Mouse (Mus musculus) heart, postnatal 10 days (tissue): ENCODE measurements around the gene Iqsec1. TPM values are rescaled to one million over a fixed set of nuclear protein-coding genes. Genes with fewer than 3 reads are reported as not detected.
"Not testable (repeated sequence)": the region's sequence is repeated elsewhere in the genome, so short reads cannot be mapped to it uniquely, and the experiment has no call there.

Source experiments
- DNase-seq, 2 experiments: peaks; one replicate each; pipeline ENCODE4 v3.0.0; 2021
- intact Hi-C: fragments of 180-260 bp; cut with DNase I; formaldehyde crosslinking; loops from one replicate; pipeline ENCODE4 v1.15.1; 2025
- total RNA-seq, 2 experiments: library from RNA; stranded (reverse); gene quantifications; 2 replicates each; pipeline ENCODE4 v1.2.3; 2021

Iqsec1 gene
- total RNA-seq, 2 experiments from 2014 or later = 127 to 142 TPM

- no peak for DNase-seq
- intact Hi-C loops = no loop called here
Observed at GRCm38 (mm10) chr6:90691935-90692334, 296.6 kb downstream of the Iqsec1 start.

- DNase-seq = no peak
Observed at GRCm38 (mm10) chr6:90689500-90689899, 299.0 kb downstream of the Iqsec1 start.

GRCm38 (mm10) chr6:90688742-90689141 is 299.7 kb downstream of the Iqsec1 start:
- intact Hi-C loops = no loop called here
- DNase-seq = peak; percentile 47 to 51

More at GRCm38 (mm10) chr6:90689500-90689899, 299.0 kb downstream of the Iqsec1 start:
- intact Hi-C loops = no loop called here

GRCm38 (mm10) chr6:90688003-90688402 is 300.5 kb downstream of the Iqsec1 start:
- intact Hi-C loops = no loop called here
- no peak for DNase-seq

DNA sequence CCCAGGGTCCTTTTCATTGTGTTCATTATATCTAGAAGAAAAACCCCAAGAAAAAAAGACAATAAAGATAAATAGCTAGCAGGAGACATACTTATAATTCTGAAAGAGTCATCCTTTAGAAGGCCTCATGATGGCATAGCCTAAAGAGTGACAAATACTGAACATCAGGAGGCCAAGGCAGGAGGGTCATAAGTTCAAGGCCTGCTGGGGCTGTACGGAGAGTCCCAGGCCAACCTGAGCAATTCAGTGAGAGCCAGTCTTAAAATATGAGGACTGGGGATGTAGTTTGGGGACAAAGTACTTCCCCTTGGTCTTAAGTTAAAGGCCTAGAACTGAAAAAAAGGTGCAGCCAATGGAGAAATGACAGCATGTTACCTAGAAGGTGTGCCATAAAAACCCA is 301.7 kb downstream of the Iqsec1 start:
- intact Hi-C loops = no loop called here
- no peak for DNase-seq

DNA sequence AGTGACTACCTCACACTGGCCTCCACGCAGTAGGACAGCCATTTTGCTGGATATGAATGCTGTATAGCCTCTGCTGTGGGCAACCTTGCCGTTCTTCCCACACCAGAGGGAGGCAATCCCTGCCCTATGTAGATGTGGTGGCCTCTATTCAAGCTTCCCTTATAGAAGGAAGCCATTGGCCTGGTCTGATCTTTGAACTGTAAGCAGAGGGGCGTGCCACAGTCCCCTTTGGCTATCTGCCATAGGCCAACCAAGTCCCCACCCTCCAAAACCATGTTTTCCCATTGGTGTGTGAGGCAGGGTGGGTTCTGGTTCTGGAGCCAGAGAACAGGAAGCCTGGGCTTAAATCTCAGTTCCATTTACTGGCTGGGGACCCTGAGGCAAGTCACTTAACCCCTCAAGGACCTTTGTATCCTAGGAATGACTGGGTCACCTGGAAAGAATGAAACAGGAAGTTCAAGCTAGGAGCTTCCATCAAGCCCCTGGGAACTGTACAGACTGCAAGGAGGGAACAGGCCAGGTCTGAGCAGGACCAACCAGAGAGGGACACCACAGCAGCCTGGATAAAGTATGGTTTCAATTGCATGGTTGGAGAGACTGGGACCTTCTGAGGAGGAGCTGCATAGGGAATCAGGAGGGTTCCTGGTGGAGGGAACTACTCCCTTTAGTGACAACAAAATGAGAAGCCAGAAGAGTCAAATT is 304.5 kb downstream of the Iqsec1 start:
- DNase-seq = no peak
- intact Hi-C loops = loop anchor here (2.0 kb wide), 1 partner anchor 39 kb away; no protein-coding TSS in a partner anchor

DNA sequence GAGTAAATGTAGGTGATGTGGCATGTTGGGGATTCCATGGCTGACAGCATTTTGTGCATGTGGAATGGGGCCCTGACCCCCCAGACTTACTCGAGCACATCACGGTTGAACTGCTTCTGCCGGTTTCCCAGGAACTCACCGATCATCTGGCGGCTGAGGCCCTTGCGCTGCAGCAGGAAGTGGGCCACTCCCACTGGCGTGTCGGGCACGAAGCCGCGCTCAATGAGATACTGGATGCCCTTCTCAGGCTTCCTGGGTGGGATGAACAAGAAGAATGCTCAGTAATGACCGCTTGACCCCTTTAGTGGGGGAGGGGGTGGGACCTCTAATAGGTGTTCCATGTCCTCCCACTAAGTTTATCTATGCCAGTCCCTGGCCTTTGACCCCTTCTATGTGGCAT is 308.1 kb downstream of the Iqsec1 start:
- no peak for DNase-seq
- intact Hi-C loops = no loop called here

GRCm38 (mm10) chr6:90678759-90679158 is 309.7 kb downstream of the Iqsec1 start:
- peak; percentile 41 to 53 for DNase-seq

GRCm38 (mm10) chr6:90668693-90669092 is 319.8 kb downstream of the Iqsec1 start:
- intact Hi-C loops = no loop called here
- no peak for DNase-seq

More at GRCm38 (mm10) chr6:90678759-90679158, 309.7 kb downstream of the Iqsec1 start:
- intact Hi-C loops = loop anchor here (2.0 kb wide), 1 partner anchor 14 kb away; no protein-coding TSS in a partner anchor

DNA sequence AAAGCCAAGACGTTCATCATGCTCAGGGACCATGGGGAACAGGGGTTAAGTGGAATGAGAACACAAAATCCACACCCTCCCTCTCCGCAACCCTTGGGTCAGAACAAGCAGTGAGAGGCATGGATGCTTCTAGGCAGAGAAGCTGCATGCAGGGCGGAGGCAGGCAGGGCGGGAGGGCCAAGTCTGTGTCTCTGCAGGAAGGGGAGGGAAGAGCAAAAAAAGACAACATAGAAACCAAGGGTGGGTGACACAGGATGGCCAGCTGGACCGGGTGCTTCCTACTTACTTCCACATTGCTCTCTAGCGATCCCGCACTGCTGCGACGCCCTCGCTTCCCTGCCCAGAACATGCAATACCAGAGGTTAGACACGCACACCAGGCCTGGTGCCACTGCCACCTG is 324.7 kb downstream of the Iqsec1 start:
- intact Hi-C loops = loop anchor here (2.0 kb wide), 1 partner anchor 15 kb away; no protein-coding TSS in a partner anchor
- no peak for DNase-seq

GRCm38 (mm10) chr6:90662148-90662547 is 326.3 kb downstream of the Iqsec1 start:
- intact Hi-C loops = no loop called here
- no peak for DNase-seq

DNA sequence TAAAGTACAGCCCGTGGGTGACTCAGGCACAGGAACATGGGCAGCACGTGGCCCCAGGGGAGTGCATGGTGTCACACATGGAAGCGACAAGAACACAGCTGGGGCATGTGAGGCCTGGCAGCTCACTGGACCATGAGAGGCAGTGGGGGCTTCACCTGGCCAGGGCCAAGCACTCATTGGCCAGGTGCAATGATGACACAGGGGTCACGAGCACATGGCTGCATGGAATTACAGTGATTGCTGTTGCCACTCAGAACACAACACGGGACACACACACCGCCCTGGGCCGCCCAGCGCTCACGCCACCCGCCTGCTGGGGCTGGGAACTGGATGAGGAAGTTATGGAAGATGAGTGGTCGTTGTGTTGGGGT is 327.5 kb downstream of the Iqsec1 start:
- intact Hi-C loops = no loop called here

GRCm38 (mm10) chr6:90660398-90661028 is 328.0 kb downstream of the Iqsec1 start:
- DNase-seq = no peak
- intact Hi-C loops = no loop called here

More for the DNA sequence above, 327.5 kb downstream of the Iqsec1 start:
- DNase-seq = no peak

- intact Hi-C loops = no loop called here
- no peak for DNase-seq
Observed at GRCm38 (mm10) chr6:90659913-90660312, 328.6 kb downstream of the Iqsec1 start.

- intact Hi-C loops = not testable (repeated sequence)
Observed at GRCm38 (mm10) chr6:90656344-90656850, 332.1 kb downstream of the Iqsec1 start.

GRCm38 (mm10) chr6:90653736-90654135 is 334.7 kb downstream of the Iqsec1 start:
- DNase-seq = peak; percentile 66 to 76
- intact Hi-C loops = loop anchor here (1.0 to 5.0 kb wide), 4 partner anchors 45 to 164 kb away; no protein-coding TSS in a partner anchor

More at GRCm38 (mm10) chr6:90656344-90656850, 332.1 kb downstream of the Iqsec1 start:
- DNase-seq = not testable (repeated sequence)

- DNase-seq = no peak
Observed at GRCm38 (mm10) chr6:90650634-90651033, 337.9 kb downstream of the Iqsec1 start.

GRCm38 (mm10) chr6:90649279-90649678 is 339.2 kb downstream of the Iqsec1 start:
- intact Hi-C loops = no loop called here
- no peak for DNase-seq

More at GRCm38 (mm10) chr6:90650634-90651033, 337.9 kb downstream of the Iqsec1 start:
- intact Hi-C loops = loop anchor here (5.0 kb wide), 1 partner anchor 167 kb away; no protein-coding TSS in a partner anchor

GRCm38 (mm10) chr6:90648391-90648790 is 340.1 kb downstream of the Iqsec1 start:
- DNase-seq = no peak

GRCm38 (mm10) chr6:90644965-90645364 is 343.5 kb downstream of the Iqsec1 start:
- no peak for DNase-seq
- intact Hi-C loops = no loop called here

More at GRCm38 (mm10) chr6:90648391-90648790, 340.1 kb downstream of the Iqsec1 start:
- intact Hi-C loops = no loop called here

- intact Hi-C loops = no loop called here
- no peak for DNase-seq
Observed at GRCm38 (mm10) chr6:90643057-90643456, 345.4 kb downstream of the Iqsec1 start.
